Mouse (Mus musculus) B cell, adult 2 months (primary cell): ENCODE measurements at regions not wholly inside any gene's neighbourhood (a gene's known extent, or its start where the extent isn't known, plus 50 kb on each side); places are given as distances from the start of the nearest gene placed in this dataset.

Experiments used
- DNase-seq, 2 experiments: peaks; one replicate each; pipeline ENCODE4 v3.0.0; 2022

GRCm38 (mm10) chr15:61489731-61490130 lies 566.9 kb upstream of the A1bg start:
- DNase-seq, result no peak

GRCm38 (mm10) chr15:61481861-61482260 lies 559.0 kb upstream of the A1bg start:
- DNase-seq, result no peak

- no peak for DNase-seq
Observed at GRCm38 (mm10) chr15:61473900-61474299, 551.1 kb upstream of the A1bg start.

DNA sequence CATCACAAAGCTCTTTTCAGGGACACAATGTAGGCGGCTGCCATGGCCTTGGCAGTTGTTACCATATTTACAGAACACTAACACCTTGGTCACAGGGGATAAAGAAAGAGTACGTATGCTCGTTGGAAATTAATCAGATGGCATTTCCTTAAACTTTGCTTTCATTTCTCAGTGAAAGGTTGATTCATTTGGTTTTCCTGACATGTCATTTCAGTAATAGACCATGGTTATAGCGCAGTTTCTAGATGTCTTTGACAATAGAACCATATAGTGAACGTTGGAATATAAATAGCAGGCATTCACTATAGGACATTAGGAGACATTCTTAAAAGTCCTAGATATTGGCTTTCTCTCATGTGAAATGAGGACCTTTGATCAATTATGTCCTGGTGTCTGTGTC lies 532.2 kb upstream of the A1bg start:
- DNase-seq, result no peak

DNA sequence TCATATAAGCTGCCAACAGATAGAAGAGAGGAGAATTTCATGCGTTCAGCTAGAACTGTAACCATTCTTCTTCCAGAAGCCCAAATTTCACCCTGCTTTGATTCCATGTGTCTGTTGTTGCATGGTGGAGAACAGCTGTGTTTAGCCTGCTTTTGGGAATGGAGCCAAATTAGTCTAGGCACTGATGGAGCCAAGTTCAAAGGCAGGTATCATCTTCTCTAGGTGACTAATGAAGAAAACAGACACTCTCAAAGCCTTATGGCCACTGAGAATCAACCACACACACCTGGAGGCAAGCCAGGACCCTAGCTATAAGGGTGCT lies 531.5 kb upstream of the A1bg start:
- no peak for DNase-seq

GRCm38 (mm10) chr15:61453656-61454349 lies 531.0 kb upstream of the A1bg start:
- no peak for DNase-seq

DNA sequence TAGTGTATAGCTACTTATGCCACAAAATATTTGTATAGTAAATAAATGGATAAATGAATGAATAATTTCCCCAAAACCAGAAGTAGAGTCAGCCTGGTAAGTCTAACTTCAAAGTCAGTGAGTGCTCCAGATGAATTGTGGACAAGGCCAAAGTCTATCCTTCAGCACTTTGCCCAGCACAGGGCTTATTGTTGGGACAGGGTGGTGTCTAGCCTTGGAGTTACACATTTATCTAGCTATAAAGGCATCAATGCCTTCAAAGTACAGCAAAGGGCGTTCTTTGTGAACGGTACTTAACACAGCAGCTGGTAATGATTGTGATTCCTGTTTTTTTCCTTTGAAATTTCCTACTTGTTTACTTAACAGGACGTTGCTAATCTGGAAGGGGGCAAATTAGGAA lies 527.4 kb upstream of the A1bg start:
- no peak for DNase-seq

- DNase-seq, result no peak
Observed at GRCm38 (mm10) chr15:61448482-61448881, 525.7 kb upstream of the A1bg start.

DNA sequence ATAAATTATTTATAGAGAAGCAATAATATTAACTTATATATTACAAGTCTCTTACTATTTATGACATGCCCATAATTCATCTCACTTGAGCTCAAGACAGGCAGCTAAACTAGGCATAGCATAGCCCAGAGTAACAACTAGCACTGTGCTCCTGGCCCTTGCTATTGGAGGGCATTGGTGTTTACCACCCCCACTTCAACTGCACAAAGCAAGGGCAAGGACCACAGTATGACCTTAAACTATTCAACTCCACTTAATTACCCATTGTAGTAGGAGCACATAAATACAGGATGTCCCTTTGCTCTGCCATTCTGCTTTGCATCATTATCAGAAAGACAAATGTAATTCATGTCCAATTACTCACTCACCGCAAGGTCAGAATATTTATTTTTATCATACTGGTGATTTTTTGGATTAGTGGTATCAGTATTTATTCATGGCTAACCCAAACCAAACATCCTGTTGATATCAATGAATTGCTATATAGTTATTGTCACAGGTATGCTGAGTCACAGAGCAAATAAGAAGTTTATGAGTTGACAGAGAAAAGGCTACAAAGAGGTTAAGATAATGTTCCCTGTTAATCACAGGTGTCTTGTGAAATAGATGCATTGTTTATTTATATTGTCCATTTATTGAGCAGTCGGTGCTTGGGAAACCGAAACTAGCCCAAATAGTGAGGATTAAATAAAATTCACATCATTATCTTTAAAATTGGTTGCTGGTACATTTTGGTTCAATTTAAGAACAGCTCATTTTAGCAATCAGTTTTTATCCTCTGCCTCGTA lies 523.4 kb upstream of the A1bg start:
- DNase-seq, result no peak

GRCm38 (mm10) chr15:61441734-61442398 lies 519.1 kb upstream of the A1bg start:
- DNase-seq, result peak; percentile 63 to 70

DNA sequence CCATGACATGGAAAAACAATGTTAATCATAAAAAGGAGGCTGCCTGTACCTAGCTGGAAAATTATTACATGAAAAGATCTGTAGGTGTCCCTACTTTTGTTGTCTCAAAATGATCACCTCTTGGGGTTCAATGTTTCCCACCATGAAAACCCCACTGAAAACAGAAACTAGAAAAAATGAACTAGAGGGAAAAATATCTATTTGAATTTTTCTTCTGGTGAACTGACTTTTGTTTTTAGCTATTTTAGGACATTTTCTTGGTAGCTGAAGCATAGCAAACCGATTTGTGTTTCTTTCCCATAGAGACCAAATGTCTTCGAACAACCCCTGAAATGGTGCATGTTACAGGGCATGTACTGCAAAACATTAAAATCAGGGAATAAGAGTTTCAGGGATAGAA lies 518.2 kb upstream of the A1bg start:
- no peak for DNase-seq

DNA sequence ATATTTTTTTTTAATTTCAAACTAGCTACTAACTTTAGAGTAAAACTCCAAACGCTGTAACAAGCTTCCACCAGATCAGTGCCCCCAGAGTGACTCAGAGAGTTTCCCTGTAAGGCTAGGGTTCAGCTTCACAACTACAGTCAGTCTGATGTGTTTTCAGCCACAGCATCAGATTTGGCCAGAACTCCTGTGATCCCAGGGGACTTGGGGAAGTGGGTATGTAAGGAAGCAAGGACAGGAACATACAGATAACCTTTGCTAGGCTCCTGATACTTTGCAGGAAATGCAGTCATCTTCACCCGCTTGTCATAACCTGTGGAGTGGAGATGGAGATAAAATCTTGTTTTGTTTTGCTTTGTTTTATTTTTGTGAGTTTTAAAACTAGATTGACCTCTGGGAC lies 517.5 kb upstream of the A1bg start:
- DNase-seq, result peak in 1 of 2 experiments; percentile 16

- peak; percentile 47 to 58 for DNase-seq
Observed at GRCm38 (mm10) chr15:61439623-61440170, 516.9 kb upstream of the A1bg start.

DNA sequence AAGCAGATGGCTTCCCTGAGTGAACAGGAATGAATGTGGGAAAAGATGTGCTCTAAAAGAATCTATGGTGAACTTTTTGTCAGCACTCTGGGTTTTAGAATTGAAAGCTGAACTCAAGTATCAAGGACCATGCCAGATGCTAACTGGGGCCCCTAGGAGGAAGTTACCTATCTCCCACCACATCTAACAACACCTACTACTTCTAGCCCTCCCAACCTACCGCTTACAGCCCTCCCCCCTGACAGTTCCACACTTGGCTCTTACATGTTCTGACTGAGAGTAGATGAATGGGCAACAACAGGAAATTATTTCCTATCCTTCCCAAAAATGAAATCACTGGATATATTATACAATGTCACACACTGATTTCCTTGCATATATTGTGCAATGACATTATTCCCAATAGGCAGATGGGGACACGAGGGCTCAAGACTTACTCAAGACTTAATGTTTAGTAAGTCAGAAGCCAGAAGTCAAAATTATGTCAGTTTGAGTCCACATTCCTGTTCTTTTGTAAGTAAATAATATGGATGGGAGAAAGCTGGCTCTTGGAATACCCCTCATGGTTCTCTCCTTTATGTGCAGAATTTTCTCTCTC lies 506.1 kb upstream of the A1bg start:
- DNase-seq, result no peak

GRCm38 (mm10) chr15:61422989-61423388 lies 500.2 kb upstream of the A1bg start:
- no peak for DNase-seq

GRCm38 (mm10) chr15:61417506-61417905 lies 494.7 kb upstream of the A1bg start:
- no peak for DNase-seq

DNA sequence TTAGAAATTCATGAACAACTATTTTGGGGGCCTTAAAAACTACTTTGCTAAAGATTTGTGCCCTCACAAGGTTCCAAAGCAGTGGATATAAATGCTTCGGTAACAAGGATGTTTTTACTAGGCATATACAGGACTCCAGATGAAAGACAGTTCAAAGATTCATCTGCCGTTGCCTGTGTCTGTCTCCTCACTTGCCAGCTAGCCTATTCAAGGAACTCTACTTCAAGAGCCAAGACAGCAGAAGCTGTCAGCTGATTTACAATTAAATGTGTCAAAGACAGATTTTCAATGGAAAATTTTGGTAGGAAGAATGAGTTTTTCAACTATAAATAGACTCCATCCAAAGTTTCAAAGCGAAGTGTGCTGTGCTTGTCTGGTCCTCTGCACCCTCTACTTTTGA lies 494.0 kb upstream of the A1bg start:
- no peak for DNase-seq

- DNase-seq, result peak; percentile 61 to 65
Observed at GRCm38 (mm10) chr15:61415626-61416025, 492.8 kb upstream of the A1bg start.

GRCm38 (mm10) chr15:61411821-61412220 lies 489.0 kb upstream of the A1bg start:
- DNase-seq, result no peak

GRCm38 (mm10) chr15:61410789-61411188 lies 488.0 kb upstream of the A1bg start:
- no peak for DNase-seq

GRCm38 (mm10) chr15:61408621-61409020 lies 485.8 kb upstream of the A1bg start:
- DNase-seq, result no peak

DNA sequence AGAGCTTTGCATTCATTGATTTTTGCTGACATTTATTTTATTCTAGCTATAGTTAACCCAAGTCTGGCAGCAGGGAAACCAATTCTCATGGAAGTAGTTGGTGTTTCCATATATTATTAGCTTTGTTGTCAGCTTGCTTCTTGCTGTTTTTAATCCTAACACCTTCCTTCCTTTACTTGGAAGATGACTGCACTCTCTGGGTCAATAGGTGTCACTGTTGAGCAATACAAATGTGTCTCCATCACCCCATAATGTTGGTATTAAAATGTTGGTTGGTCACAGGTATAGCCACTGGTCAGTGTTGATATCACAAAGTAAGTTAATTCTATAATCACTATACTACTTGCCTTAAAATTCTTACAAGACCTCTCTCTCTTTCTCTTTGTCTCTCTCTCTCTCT lies 477.9 kb upstream of the A1bg start:
- peak; percentile 29 to 32 for DNase-seq

GRCm38 (mm10) chr15:61399971-61400370 lies 477.2 kb upstream of the A1bg start:
- no peak for DNase-seq
